Mouse (Mus musculus) CD4-positive helper T cell, adult 2 months (primary cell): ENCODE results near the gene Slc29a2.

Source experiments
- DNase-seq: peaks from one replicate; pipeline ENCODE4 v3.0.0-alpha.2; 2012; ENCODE audit warnings: low read depth, missing footprints, low spot score

Slc29a2 gene

GRCm38 (mm10) chr19:5058801-5059771 lies 35.4 kb downstream of the Slc29a2 start:
- DNase-seq = no peak

- no peak for DNase-seq
Measured at GRCm38 (mm10) chr19:5060365-5061330, 37.0 kb downstream of the Slc29a2 start.

GRCm38 (mm10) chr19:5062041-5062440 lies 38.4 kb downstream of the Slc29a2 start:
- DNase-seq = no peak

GRCm38 (mm10) chr19:5062446-5062845 lies 38.8 kb downstream of the Slc29a2 start:
- no peak for DNase-seq

DNA sequence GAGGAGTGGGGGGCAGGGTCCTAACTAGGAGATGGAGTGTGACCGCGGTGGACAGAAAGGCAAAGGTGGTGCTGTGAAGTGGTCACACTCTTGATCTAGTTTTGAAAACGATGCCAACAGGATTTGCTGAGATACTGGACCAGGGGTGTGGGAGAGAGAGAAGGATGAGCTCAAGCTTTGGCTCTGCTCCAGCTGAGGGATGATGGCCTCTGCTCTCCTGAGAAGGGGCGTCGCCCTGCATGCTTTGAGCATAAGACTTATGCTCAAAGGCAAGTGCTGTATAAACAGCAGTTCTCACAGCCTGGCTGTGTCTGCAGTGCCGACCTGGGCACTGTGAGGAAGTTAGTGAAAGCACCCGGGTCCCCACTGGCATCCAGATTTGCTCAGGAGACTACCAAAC lies 41.4 kb downstream of the Slc29a2 start:
- no peak for DNase-seq

DNA sequence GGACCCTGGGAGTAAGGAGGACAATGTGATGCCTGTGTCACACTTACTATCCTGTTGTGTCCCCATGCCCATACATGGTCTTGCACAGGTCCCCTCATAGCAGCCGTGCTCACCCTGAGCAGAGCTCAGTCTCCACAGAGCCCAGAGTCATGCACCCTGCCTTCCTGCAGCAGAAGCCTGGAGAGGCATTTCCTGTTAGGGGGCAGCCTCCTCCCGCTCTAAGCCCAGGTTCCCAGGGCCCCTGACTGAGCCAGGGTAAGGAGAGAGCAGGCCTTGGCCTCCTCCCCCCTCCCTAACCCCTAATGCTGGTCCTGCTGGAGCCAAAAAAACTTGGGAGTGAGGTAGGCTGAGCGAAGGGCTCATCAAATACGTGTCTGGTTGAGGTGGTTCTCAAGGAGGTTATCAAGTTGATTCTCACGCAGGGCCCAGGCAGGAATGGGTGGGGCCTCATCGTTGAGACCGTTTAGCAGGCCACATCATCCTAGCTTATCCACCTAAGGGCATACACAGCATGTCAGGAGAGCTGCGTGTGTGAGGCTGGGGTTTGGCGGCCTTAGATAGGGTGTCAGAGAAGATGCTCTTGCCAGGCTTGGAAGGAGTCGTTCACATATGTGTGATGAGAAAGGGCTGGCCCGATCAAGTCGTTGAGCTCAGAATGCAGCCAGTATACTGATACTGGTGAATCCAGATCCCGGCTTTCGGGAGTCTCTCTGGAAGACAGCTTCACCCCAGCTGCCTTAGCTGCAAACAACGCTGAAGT lies 43.6 kb downstream of the Slc29a2 start:
- no peak for DNase-seq

DNA sequence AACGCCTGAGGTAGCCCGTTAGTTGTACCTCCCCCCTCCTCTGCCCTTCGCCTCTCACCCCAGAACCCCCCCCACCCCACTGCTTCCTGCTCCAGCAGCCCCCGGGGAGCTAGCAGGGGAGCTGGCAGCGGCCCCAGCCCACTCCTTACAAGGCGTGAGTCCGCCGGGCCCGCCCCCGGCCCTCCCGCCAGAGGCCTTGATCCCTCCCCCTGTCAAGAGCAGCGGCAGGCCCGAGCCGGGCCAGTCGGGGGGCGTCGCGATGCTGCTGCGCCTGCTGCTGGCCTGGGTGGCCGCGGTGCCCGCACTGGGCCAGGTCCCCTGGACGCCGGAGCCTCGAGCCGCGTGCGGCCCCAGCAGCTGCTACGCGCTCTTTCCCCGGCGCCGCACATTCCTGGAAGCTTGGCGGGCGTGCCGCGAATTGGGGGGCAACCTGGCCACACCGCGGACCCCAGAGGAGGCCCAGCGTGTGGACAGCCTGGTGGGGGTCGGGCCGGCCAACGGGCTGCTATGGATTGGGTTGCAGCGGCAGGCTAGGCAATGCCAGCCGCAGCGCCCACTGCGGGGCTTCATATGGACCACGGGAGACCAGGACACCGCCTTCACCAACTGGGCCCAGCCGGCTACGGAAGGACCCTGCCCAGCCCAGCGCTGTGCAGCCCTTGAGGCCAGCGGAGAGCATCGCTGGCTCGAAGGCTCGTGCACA lies 44.4 kb downstream of the Slc29a2 start, which contains the start of gene Cd248:
TSS of gene Cd248 (plus strand) at position 212 of the 703 bp plus-strand sequence.
- peak; percentile 26 for DNase-seq

- DNase-seq = no peak
Measured at GRCm38 (mm10) chr19:5068570-5069234, 45.0 kb downstream of the Slc29a2 start.

- no peak for DNase-seq
Measured at GRCm38 (mm10) chr19:5069486-5069885, 45.8 kb downstream of the Slc29a2 start.

DNA sequence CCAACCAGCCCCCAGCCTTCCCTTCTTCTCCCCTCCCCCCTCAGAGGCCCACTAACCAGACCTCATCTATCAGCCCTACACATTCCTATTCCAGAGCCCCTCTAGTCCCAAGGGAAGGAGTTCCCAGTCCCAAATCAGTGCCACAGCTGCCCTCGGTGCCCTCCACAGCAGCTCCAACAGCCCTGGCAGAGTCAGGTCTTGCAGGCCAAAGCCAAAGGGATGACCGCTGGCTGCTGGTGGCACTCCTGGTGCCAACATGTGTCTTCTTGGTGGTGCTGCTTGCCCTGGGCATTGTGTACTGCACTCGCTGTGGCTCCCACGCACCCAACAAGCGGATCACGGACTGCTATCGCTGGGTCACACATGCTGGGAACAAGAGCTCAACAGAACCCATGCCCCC lies 46.3 kb downstream of the Slc29a2 start:
- DNase-seq = no peak

DNA sequence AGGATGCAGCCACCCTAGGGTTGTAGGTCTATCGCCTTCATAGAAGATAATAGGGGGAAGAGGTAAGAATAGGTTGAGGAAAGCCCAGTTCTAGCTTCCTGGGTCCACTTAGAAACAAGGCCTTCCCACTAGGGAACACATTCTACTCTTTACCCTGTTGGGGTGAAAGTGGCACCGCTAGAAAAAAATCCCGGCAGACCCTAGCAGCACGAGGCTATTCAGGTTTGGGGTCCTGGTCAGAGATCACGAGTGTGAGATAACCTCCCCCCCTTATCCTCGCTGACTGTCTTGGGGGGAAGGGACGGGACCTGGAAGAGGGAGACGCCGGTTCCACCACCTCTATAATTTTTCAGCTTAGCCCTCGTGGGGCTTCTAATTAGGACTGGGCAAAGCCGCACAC lies 47.4 kb downstream of the Slc29a2 start:
- no peak for DNase-seq

DNA sequence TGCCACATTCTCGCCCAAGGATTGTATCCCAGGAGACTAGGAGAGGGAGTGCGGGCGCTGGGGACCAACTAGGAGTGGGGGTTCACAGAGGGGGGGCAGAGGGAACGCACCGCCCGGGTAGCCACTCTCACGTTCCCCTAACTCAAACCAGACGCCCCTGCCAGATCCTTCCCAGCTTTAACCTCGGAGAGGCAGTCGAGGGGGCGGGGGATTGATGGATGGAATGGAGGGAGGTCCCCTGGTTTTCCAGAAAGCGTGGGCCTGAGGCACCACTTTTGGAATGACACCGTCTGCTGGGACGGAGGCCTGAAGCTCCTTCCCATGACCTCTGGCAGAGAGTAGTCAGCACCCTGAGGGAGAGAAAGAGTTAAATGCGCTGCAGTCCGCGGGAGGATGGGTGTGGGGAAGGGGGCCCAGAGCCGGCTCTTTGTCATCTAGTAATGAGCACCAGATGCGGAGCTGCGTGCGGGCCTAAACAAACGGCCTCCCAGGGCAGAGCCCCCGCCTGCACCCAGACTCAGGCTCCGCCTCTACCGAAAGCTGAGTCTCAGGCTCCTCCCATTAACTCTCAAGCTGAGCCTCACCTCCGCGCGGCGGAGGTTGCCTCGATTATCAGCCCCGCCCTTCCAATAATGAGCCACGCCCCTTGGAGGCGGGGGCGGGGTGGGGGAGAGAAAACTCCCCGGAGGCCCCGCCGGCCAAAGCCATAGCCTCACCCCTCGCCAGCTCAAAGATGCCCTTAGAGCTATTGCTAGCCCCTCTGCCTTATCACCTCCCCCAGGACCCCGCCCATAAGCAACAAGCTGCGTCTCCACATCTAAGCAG lies 48.1 kb downstream of the Slc29a2 start:
- peak; percentile 83 for DNase-seq

DNA sequence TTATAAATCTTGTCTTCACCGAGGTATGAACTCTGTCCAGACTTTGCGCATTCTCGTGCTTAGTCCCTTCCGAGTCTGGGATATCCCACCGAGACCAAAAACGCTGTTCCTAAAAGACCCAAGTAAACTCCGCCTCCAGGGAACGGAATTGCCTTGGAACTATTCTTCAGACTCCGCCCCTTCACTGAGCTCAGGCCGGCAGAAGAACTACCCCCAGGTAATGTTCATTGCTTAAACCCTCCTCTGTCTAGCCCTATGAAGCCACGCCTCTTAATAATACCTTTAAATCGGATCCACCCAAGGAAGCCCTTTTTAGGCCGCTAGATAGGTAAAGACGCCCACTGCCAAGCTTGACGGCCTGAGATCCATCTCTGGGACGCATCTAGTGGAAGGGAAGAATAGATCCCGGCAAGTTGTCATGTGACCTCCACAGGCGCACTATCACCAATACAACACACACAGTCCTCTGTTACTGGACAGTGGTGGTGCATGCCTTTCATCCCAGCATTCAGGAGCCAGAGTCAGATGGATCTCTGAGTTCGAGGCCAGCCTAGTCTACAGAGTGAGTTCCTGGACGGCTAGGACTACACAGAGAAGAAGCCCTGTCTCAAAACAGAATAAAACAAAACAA lies 48.8 kb downstream of the Slc29a2 start:
- DNase-seq = no peak

GRCm38 (mm10) chr19:5073028-5073427 lies 49.4 kb downstream of the Slc29a2 start:
- peak; percentile 58 for DNase-seq

- no peak for DNase-seq
Measured at GRCm38 (mm10) chr19:5073518-5073917, 49.9 kb downstream of the Slc29a2 start.

- DNase-seq = no peak
Measured at GRCm38 (mm10) chr19:5079279-5079678, 55.6 kb downstream of the Slc29a2 start.
